Mouse (Mus musculus): ENCODE data around the gene Col25a1. TPM values are rescaled to one million over a fixed set of nuclear protein-coding genes. Genes with fewer than 3 reads are reported as not detected.

The Col25a1 gene
- polyA plus RNA-seq, 1 experiment from 2014 or later, result 0.59 TPM

DNA sequence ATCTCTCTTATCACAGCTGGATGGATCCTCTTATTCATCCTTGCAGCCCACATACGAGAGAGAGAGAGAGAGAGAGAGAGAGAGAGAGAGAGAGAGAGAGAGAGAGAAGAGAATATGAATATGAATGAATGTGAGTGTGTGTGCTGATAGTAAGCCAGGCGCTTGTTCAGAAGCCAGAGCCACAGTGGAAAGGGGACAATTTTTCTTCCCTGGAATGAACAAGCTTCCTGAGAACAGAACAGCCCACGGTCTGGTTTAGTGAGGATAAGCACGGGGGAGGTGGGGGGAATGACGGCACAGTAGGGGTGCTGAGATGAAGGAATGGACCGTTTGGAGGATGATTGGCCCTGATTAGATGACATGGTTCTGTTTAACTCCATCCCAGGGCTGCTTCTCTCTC is 218.9 kb downstream of the Col25a1 start:
- Histone ChIP-seq H3K4me2 (replicated peaks; ENCODE audit: low read depth) (no peak overlapping the region), H3K9ac (ENCODE audit: low read depth, low read length) (no peak overlapping the region), H3K9me3 (ENCODE audit: control insufficient read depth) (no peaks in the 10 kb centered on the region), H3K27me3 (replicated peaks; ENCODE audit: control insufficient read depth, insufficient read depth, low read length) (no peaks in the 10 kb centered on the region), H3K4me1 (replicated peaks; ENCODE audit: control insufficient read depth, insufficient read depth, low read length) (no peaks in the 10 kb centered on the region), H3K36me3 (ENCODE audit: control insufficient read depth, insufficient read depth) (no peaks in the 10 kb centered on the region), H3K27ac (ENCODE audit: low read depth, low read length) (no peak overlapping the region), H3K4me3 (ENCODE audit: low read depth, low read length) (no peak overlapping the region)
- TF ChIP-seq CTCF (IDR thresholded peaks at IDR 0.05; ENCODE audit: low read depth), result no peak
- ATAC-seq, result no peak
- WGBS, result 61% methylated on average over 6 of the region's 6 CpGs

DNA sequence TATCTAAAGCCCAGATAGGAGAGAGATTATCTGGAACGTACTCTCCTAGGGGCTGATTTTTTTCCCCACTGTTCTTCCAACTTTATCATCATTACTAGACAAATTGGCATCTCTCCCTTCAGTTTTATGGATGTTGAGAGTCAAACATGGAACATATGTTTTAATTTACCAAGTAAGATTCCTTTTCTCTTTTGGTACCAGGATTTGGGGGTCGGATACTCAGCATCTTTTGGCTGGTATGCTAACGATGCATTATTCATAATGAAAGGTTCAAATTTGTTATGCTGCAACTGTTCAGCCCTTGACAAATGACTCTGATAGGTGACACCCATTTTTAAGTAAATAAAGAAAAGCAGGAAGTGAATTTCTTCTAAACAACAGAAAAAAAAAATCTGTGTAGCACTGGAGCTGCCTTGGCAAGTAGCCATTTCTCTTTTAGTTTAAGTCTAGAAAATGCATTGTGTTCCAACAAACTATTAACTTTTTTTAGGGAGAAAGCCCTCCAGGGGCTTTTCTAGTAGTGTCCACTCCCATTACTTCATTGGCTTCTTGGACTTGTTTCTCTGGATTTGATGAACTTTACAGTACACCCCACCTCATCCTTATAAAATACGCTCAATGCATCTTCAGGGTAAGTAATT is 223.2 kb downstream of the Col25a1 start:
- 74% methylated on average over 4 of the region's 4 CpGs for WGBS
- H3K4me1 ChIP-seq (replicated peaks; ENCODE audit: control insufficient read depth, insufficient read depth, low read length), result no peaks in the 10 kb centered on the region
- H3K9me3 ChIP-seq (ENCODE audit: control insufficient read depth), result no peaks in the 10 kb centered on the region
- TF ChIP-seq CTCF (IDR thresholded peaks at IDR 0.05; ENCODE audit: low read depth), result no peak
- no peak overlapping the region for H3K4me3 ChIP-seq (ENCODE audit: low read depth, low read length)
- H3K27me3 ChIP-seq (replicated peaks; ENCODE audit: control insufficient read depth, insufficient read depth, low read length), result no peaks in the 10 kb centered on the region
- no peak overlapping the region for H3K9ac ChIP-seq (ENCODE audit: low read depth, low read length)
- no peak overlapping the region for H3K4me2 ChIP-seq (replicated peaks; ENCODE audit: low read depth)
- H3K27ac ChIP-seq (ENCODE audit: low read depth, low read length), result no peak overlapping the region
- ATAC-seq, result no peak
- H3K36me3 ChIP-seq (ENCODE audit: control insufficient read depth, insufficient read depth), result no peaks in the 10 kb centered on the region

DNA sequence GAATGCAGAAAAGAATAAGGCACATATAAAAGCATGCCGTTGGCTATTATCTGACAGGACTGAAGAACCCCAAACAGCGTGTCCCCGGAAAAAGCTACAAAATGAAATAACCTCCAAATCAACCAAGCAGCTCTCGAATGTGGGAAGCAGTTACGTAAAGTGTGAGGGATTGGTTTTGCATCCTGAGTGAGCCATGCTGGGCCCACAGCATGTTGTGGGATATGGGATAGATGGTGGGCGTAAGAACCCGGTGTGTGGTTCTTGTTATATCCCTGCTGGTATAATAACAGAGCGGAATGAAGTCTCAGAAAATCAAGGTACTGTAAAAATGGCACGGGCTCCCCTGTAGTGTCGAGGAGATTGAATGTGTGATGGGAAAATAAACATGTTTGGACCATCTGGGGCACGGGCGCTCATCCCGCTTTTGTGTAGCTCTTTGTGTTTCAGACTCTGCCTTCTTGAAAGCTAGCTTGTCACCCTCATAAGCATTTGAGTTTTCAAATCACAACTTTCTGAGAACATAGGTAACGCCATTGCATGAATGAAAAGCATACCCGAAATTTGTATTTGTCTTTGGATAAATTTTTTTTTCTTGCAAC is 225.4 kb downstream of the Col25a1 start:
- Histone ChIP-seq H3K27ac (ENCODE audit: low read depth, low read length) (no peak overlapping the region), H3K27me3 (replicated peaks; ENCODE audit: control insufficient read depth, insufficient read depth, low read length) (no peaks in the 10 kb centered on the region), H3K36me3 (ENCODE audit: control insufficient read depth, insufficient read depth) (no peaks in the 10 kb centered on the region), H3K4me3 (ENCODE audit: low read depth, low read length) (no peak overlapping the region), H3K4me1 (replicated peaks; ENCODE audit: control insufficient read depth, insufficient read depth, low read length) (no peaks in the 10 kb centered on the region), H3K9ac (ENCODE audit: low read depth, low read length) (no peak overlapping the region), H3K9me3 (ENCODE audit: control insufficient read depth) (no peaks in the 10 kb centered on the region), H3K4me2 (replicated peaks; ENCODE audit: low read depth) (no peak overlapping the region)
- no peak for TF ChIP-seq CTCF (IDR thresholded peaks at IDR 0.05; ENCODE audit: low read depth)
- no peak for ATAC-seq
- WGBS, result 93% methylated on average over 15 of the region's 15 CpGs

DNA sequence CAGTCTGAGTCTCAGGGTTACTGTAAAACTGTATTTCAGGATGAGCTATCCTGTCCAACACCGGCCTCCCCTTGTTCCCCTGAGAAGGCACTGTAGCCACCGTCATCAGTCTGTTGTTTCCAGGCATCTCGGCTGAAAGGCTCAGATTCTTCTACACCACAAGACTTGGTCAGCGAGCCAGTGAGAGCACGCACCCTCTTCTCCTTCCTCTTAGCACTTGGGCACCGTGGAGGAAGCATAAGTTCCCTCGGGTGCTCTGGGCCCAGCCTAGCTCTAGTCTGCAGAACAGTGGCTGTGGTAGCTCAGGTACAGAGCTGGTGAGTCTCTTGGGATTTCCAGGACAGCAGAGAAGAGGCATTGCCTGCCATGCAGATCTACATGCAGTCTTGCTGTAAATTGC is 229.5 kb downstream of the Col25a1 start:
- Histone ChIP-seq H3K9ac (ENCODE audit: low read depth, low read length) (no peak overlapping the region), H3K36me3 (ENCODE audit: control insufficient read depth, insufficient read depth) (no peaks in the 10 kb centered on the region), H3K4me1 (replicated peaks; ENCODE audit: control insufficient read depth, insufficient read depth, low read length) (no peaks in the 10 kb centered on the region), H3K4me2 (replicated peaks; ENCODE audit: low read depth) (no peak overlapping the region), H3K9me3 (ENCODE audit: control insufficient read depth) (no peaks in the 10 kb centered on the region), H3K4me3 (ENCODE audit: low read depth, low read length) (no peak overlapping the region), H3K27me3 (replicated peaks; ENCODE audit: control insufficient read depth, insufficient read depth, low read length) (no peaks in the 10 kb centered on the region), H3K27ac (ENCODE audit: low read depth, low read length) (no peak overlapping the region)
- TF ChIP-seq CTCF (IDR thresholded peaks at IDR 0.05; ENCODE audit: low read depth), result no peak
- no peak for ATAC-seq
- 80% methylated on average over 7 of the region's 7 CpGs for WGBS

DNA sequence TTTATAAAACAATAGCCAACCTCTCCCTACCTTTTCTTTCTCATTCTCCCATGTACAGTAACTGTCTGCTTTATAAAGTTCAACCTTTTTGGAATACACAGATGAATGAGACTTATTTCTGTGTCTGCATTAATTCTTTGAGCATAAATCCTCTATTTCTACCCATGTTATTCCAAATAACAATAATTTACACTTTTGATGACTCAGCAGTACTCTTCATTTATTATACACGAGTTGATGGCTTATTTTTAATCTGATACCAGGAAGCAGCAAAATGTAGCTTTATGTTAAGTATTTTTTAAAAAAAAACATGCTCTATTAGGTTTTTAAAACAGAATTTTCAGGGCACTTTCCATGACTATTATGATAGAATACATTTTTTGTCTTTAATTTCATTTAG is 230.6 kb downstream of the Col25a1 start:
- H3K36me3 ChIP-seq (ENCODE audit: control insufficient read depth, insufficient read depth), result no peaks in the 10 kb centered on the region
- no peaks in the 10 kb centered on the region for H3K4me1 ChIP-seq (replicated peaks; ENCODE audit: control insufficient read depth, insufficient read depth, low read length)
- no peak for TF ChIP-seq CTCF (IDR thresholded peaks at IDR 0.05; ENCODE audit: low read depth)
- H3K27me3 ChIP-seq (replicated peaks; ENCODE audit: control insufficient read depth, insufficient read depth, low read length), result no peaks in the 10 kb centered on the region
- no peaks in the 10 kb centered on the region for H3K9me3 ChIP-seq (ENCODE audit: control insufficient read depth)
- H3K27ac ChIP-seq (ENCODE audit: low read depth, low read length), result no peak overlapping the region
- no peak for ATAC-seq
- H3K9ac ChIP-seq (ENCODE audit: low read depth, low read length), result no peak overlapping the region
- WGBS, result 55% methylated on average over 1 of the region's 1 CpGs
- no peak overlapping the region for H3K4me2 ChIP-seq (replicated peaks; ENCODE audit: low read depth)
- no peak overlapping the region for H3K4me3 ChIP-seq (ENCODE audit: low read depth, low read length)

DNA sequence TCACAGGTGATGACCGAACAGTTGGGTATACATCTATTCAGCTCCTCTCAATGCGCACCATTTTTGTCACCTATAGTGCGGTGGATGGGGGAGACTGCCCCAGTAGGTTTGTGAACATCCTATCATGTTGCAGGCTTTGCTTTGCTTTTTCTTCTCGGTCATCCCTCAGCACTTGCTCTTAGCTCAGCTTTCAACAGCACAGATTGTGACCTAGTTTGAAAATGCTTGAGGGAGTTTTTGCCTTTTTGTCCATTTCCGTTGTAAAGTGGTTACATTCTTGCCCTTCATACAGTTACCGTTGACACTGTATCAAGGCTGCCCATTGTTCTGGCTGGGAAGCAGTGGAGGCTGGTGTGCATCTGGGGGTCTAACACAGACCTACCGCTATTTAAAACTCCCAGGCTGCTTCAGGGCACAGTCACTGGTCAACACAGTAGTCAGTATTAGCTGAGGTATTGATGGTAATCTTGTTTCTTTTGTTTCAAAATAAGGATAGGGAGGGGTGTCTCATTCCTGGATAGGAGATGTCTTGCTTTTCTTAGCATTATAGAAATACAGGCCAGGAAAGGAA is 231.6 kb downstream of the Col25a1 start:
- H3K27ac ChIP-seq (ENCODE audit: low read depth, low read length), result no peak overlapping the region
- no peaks in the 10 kb centered on the region for H3K27me3 ChIP-seq (replicated peaks; ENCODE audit: control insufficient read depth, insufficient read depth, low read length)
- WGBS, result 87% methylated on average over 7 of the region's 7 CpGs
- ATAC-seq, result no peak
- H3K4me1 ChIP-seq (replicated peaks; ENCODE audit: control insufficient read depth, insufficient read depth, low read length), result no peaks in the 10 kb centered on the region
- no peak overlapping the region for H3K9ac ChIP-seq (ENCODE audit: low read depth, low read length)
- H3K36me3 ChIP-seq (ENCODE audit: control insufficient read depth, insufficient read depth), result no peaks in the 10 kb centered on the region
- TF ChIP-seq CTCF (IDR thresholded peaks at IDR 0.05; ENCODE audit: low read depth), result no peak
- no peaks in the 10 kb centered on the region for H3K9me3 ChIP-seq (ENCODE audit: control insufficient read depth)
- no peak overlapping the region for H3K4me3 ChIP-seq (ENCODE audit: low read depth, low read length)
- no peak overlapping the region for H3K4me2 ChIP-seq (replicated peaks; ENCODE audit: low read depth)

Measured in intestine, postnatal 0 days (tissue).